9 mouse cellular contexts compared by ENCODE assay signal in genomic region chr8:110629245-110630063, GRCm38 (mm10). TPM values are rescaled to one million over a fixed set of nuclear protein-coding genes. Genes with fewer than 3 reads are reported as not detected.
DNase-seq lines count a peak whose midpoint lies in the region; ATAC-seq and TF ChIP-seq lines count a peak whose summit lies in the region.
"Had no signal": no experiment of that assay in that cellular context is flagged by ENCODE, and none has a peak within 500 bp of the region (broad histone marks: within the 10 kb centered on the region; RNA-seq: fewer than 3 reads in every experiment).

No protein-coding gene starts in this region.

- no peaks in the 10 kb centered on the region for H3K9me3 ChIP-seq in stomach, embryonic 14.5 days (ENCODE audit: control insufficient read depth, low read depth, low read length)
- H3K9me3 ChIP-seq: stomach, embryonic 15.5 days had no signal

- WGBS in heart, adult 2 months: 72% methylated on average over 9 of the region's 9 CpGs
- WGBS in stomach, embryonic 14.5 days: 64% methylated on average over 9 of the region's 9 CpGs

- H3K9ac ChIP-seq in heart, adult 2 months (ENCODE audit: low read depth, low read length): no peak overlapping the region
- no peak overlapping the region for H3K9ac ChIP-seq in stomach, embryonic 14.5 days (replicated peaks; ENCODE audit: low read depth, low read length)
- H3K9ac ChIP-seq: stomach, embryonic 15.5 days had no signal

- intact Hi-C loops in heart, adult 2 months (cut with DNase I): no loop called here

- H3K27me3 ChIP-seq in heart, adult 2 months (ENCODE audit: control insufficient read depth, insufficient read depth, low read length): no peaks in the 10 kb centered on the region
- H3K27me3 ChIP-seq in stomach, embryonic 14.5 days (ENCODE audit: control insufficient read depth, insufficient read depth, low read length): no peaks in the 10 kb centered on the region
- H3K27me3 ChIP-seq: stomach, embryonic 15.5 days had no signal

- H3K4me1 ChIP-seq in heart, adult 2 months (ENCODE audit: control insufficient read depth, insufficient read depth, low read length): peaks cover 5% of the 10 kb centered on the region; the same call in 1 of the 2 replicates
- no peaks in the 10 kb centered on the region; the same call in 1 of the 2 replicates for H3K4me1 ChIP-seq in stomach, embryonic 14.5 days (ENCODE audit: control insufficient read depth, insufficient read depth, low read length)

- no peak for ATAC-seq in stomach, embryonic 14.5 days (ENCODE audit: insufficient number of reproducible peaks, insufficient read depth, low FRiP score, low read depth)

- H3K79me2 ChIP-seq in heart, adult 2 months (replicated peaks; ENCODE audit: control insufficient read depth, insufficient read depth, low read length): no peaks in the 10 kb centered on the region

- H3K4me3 ChIP-seq in heart, adult 2 months: no peak overlapping the region
- no peak overlapping the region for H3K4me3 ChIP-seq in stomach, embryonic 14.5 days (ENCODE audit: low read depth, low read length)
- H3K4me3 ChIP-seq: stomach, embryonic 15.5 days had no signal

- no peak overlapping the region for H3K27ac ChIP-seq in heart, adult 2 months
- peak overlapping the region; percentile 85; the same call in 1 of the 2 replicates for H3K27ac ChIP-seq in stomach, embryonic 14.5 days (ENCODE audit: low read length)

- DNase-seq in heart, adult 2 months: peak; percentile 34 to 60
- DNase-seq in heart, adult 8-10 months (ENCODE audit: low spot score): no peak
- peak; percentile 75 for DNase-seq in 416B (ENCODE audit: low read depth)
- peak; percentile 67 to 69 for DNase-seq in adrenal gland, adult 18-20 months (ENCODE audit: low spot score in 2 of 2)
- peak; percentile 54 for DNase-seq in embryo, embryonic 10 days (ENCODE audit: low spot score)
- peak; percentile 75 for DNase-seq in kidney, postnatal 10 days
- DNase-seq in lung, postnatal 14 days: peak; percentile 71

- H3K4me2 ChIP-seq in stomach, embryonic 14.5 days (replicated peaks; ENCODE audit: low read depth, low read length): no peak overlapping the region
- H3K4me2 ChIP-seq: stomach, embryonic 15.5 days had no signal

- no peak for TF ChIP-seq POLR2A in heart, adult 2 months (IDR thresholded peaks at IDR 0.05; ENCODE audit: insufficient read depth, low read depth, low read length)

- no peaks in the 10 kb centered on the region for H3K36me3 ChIP-seq in heart, adult 2 months (ENCODE audit: control insufficient read depth, insufficient read depth, low read length)
- peaks cover 5% of the 10 kb centered on the region; the same call in 1 of the 2 replicates for H3K36me3 ChIP-seq in stomach, embryonic 14.5 days (ENCODE audit: control insufficient read depth, insufficient read depth, low read length)

- no peak for TF ChIP-seq EP300 in heart, adult 2 months (IDR thresholded peaks at IDR 0.05; ENCODE audit: insufficient read depth, low read depth, low read length)

- TF ChIP-seq CTCF in heart, adult 2 months (IDR thresholded peaks at IDR 0.05): peak; percentile 63

RNA-seq across cellular contexts. Expression of gene Vac14, which starts 11.1 kb away (rescaled TPM):
- total RNA-seq in heart, adult 2 months (2021): 10 to 100 TPM; 15.7 to 15.8 TPM
- polyA plus RNA-seq in heart, adult 2 months (2012; rRNA removed): 24.9 and 27.0 TPM in 2 replicates
- total RNA-seq in heart, adult 8-10 months (2022): 10 to 100 TPM; 14.0 to 18.3 (median 16.3) TPM
- 10 to 100 TPM; 29.8 to 32.8 TPM for total RNA-seq in adrenal gland, adult 18-20 months (2021)
- polyA plus RNA-seq in stomach, embryonic 14.5 days (2014; fragmentation: Nextera tagmentation; extraction: Ambion mirVana): 18.7 and 20.9 TPM in 2 replicates
